Mouse (Mus musculus) granulocyte monocyte progenitor cell, adult 5-6 weeks (primary cell): Measurements from ENCODE around the gene Snx25. TPM values are rescaled to one million over a fixed set of nuclear protein-coding genes. Genes with fewer than 3 reads are reported as not detected.
"Not testable (repeated sequence)": the region's sequence is repeated elsewhere in the genome, so short reads cannot be mapped to it uniquely, and the experiment has no call there.

Source experiments
- ATAC-seq: replicated peaks from 2 replicates; pipeline ENCODE4 v1.8.0; 2016; ENCODE audit warnings: mild to moderate bottlenecking, moderate TSS enrichment, inconsistent platforms; ENCODE audit not compliant: poor library complexity, severe bottlenecking
- total RNA-seq, 2 experiments: library from RNA; stranded (forward) in 1 of 2; stranded (reverse) in 1 of 2; fragments of 200-712, 200-1000 nt in 1 of 2; fragments of >200 nt in 1 of 2; fragmentation: Nextera tagmentation in 1 of 2; gene quantifications; 2 replicates each; pipeline ENCODE4 v1.2.3; 2014 to 2017

Snx25 gene
- total RNA-seq, 2 experiments from 2014 or later, result 14.0 to 18.2 TPM

DNA sequence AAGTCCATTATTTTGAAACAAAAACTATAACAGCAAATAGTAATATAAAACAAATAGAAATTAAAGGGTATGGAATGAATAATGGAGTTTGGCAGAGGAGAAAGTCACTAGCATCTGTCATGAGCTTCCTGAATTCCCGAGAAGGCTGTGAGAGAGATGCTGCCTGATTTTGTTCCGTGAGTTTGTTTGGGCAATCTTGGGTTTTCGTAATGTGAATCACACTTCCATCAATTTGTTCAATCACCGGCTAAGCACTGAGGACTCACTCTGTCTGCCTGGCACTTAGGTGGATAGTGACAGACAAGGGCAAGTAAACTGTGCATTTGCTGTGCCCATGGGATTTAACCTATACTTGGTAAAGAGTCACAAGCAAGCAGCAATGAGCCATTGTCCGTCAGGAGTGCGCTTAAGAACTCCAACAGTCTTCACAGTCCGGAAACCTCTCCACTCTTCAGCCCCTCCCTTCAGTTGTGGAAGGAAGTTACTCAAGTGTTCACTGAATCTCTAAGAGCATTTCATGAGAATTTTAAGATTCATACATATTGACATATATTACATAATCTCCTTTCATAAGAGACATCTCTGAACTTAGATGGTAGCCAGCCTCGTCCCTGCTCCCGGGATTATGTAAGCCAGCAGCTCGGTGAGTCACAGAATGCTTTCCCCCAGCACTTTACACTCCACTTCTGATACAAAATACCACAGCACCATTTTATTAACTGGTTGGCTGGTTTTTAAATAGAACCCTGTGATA is 13.9 kb downstream of the Snx25 start:
- ATAC-seq, result peak; percentile 98

GRCm38 (mm10) chr8:46137336-46137735 is 14.6 kb downstream of the Snx25 start:
- no peak for ATAC-seq

DNA sequence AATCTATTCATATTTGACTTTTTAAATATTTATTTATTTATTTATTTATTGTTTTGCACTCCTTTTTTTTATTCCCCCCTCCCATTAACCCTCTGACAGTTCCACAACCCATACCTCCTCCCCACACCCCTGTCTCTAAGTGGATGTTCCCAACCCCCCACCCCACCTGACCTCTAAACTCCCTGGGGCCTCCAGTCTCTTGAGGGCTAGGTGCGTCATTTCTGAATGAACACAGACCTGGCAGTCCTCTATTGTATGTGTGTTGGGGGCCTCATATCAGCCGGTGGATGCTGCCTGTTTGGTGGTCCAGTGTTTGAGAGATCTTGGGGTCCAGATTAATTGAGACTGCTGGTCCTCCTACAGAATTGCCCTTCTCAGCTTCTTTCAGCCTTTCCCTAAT is 16.4 kb downstream of the Snx25 start:
- not testable (repeated sequence) for ATAC-seq

GRCm38 (mm10) chr8:46130426-46130825 is 21.5 kb downstream of the Snx25 start:
- peak; percentile 65 for ATAC-seq

GRCm38 (mm10) chr8:46122498-46122897 is 29.5 kb downstream of the Snx25 start:
- no peak for ATAC-seq

DNA sequence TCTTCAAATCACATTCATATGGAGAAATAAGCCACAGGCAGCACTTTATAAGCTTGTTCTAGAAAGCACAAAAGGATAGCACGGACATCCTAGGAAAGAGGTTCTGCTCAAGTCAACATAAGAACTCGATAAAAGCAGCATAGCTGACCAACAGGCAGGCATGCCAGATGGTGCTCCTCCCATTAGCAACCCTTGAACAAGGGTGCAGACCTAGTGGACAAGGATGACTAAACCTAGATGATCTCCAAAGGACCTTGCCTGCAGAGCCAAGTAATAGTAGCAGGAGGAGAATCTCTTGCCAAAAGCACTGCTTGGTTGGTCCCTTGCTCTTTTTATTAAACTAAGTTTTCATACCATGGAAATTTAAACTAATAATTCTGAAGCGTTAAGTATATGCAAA is 32.8 kb downstream of the Snx25 start:
- no peak for ATAC-seq

GRCm38 (mm10) chr8:46117172-46117571 is 34.8 kb downstream of the Snx25 start:
- no peak for ATAC-seq

DNA sequence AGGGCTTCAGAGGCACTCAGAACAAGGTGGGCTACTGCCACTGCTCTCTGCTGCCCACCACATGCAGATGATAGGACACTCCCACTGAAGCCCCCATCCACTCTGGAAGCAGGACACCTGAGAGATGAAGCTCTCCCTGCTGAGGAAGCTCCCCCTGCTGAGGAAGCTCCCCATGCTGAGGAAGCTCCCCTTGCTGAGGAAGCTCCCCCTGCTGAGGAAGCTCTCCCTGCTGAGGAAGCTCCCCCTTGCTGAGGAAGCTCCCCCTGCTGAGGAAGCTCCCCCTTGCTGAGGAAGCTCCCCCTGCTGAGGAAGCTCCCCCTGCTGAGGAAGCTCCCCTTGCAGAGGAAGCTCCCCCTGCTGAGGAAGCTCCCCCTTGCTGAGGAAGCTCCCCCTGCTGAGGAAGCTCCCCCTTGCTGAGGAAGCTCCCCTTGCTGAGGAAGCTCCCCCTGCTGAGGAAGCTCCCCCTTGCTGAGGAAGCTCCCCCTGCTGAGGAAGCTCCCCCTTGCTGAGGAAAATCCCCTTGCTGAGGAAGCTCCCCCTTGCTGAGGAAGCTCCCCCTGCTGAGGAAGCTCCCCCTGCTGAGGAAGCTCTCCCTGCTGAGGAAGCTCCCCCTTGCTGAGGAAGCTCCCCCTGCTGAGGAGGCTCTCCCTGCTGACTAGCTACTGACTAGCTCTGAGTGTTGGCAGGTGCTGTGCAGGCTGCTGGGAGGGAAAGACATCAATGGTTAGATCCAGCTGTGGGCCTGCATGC is 38.4 kb downstream of the Snx25 start:
- not testable (repeated sequence) for ATAC-seq

DNA sequence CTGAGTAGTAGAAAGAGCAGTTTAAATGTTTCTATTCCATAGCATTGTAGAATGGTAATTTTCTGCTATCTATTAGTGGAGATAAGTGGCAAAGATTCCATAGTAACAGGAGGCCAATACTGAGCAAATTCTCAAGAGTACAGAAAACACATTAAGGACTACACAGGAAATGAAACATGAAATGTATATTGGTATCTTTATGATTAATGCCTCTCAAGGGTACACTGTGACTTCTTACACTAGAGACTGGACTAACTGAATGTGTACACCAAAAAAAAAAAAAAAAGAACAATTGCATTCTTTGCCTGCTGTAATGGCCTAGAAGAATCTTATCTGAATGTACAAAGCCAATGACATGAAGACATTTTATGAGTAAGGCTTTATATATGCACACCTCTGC is 44.3 kb downstream of the Snx25 start:
- no peak for ATAC-seq

GRCm38 (mm10) chr8:46103434-46103833 is 48.5 kb downstream of the Snx25 start:
- no peak for ATAC-seq

GRCm38 (mm10) chr8:46092667-46093360 is 59.1 kb downstream of the Snx25 start:
- ATAC-seq, result no peak

DNA sequence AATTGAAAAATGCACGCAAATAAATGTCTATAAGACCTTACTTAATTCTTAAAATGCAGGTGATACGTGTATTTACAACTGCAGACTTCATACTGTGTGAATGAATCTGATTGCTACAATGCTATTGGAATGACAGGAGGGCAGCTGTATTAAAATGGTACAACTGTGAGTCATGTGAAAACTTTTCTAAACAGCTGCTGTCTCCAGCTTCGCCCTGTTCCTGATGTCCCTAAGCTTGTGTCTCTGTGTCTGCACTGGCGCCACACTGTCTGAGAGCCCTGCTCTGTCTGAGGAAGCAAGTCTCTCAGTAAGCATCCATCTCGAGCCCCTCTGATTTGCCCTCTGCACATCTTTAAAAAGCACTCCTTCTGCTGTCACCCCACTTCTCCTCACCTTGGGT is 68.8 kb downstream of the Snx25 start:
- ATAC-seq, result no peak

GRCm38 (mm10) chr8:46081030-46081429 is 70.9 kb downstream of the Snx25 start:
- ATAC-seq, result no peak

DNA sequence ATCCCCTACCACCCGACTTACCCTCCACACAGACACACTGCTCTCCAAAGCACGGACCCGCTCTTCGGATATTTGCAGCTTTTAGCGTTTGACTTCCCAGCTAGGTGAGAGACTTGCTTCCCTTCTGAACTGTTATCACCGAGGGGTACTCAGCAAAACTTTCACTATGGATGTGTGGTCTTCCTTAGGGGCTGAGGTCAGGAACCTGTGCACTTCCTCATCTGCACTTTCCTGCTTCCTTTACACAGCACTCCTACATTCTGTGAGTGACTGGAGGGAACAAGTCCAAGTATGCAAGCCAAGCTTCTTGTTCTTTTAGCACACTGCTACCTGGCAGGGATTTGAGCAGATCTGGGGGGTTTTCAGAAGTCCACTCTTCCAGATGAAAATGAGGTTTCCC is 73.1 kb downstream of the Snx25 start:
- ATAC-seq, result peak; percentile 40; the same call in 1 of the 2 replicates

GRCm38 (mm10) chr8:46075223-46075622 is 76.7 kb downstream of the Snx25 start:
- ATAC-seq, result no peak

DNA sequence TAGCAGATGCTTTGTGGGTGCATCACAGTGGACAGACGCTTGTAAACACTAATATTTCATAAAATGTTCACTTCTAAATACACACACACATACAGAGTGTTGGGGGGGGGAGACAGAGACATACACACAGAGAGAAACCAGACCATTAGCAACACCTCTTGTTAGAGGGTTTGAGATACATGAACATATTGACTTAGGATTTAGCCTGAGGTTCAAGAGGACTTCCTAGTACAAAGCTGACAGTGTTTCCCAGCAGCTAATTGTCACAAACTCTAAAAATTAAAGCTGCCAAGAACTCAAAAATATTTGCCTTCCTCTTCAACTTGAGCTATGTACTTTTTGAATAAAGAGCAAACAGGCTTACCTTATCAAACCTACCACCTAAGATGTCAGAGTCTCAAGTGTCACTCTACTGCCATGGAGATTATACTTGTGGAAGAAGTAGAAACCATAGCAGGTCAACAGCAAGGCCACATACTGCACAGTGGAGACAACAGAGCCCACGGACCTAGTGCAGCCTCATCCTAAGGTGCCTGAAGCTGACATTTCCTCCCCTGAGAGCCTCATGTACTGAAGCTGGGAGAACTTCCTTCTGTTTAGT is 78.3 kb downstream of the Snx25 start:
- ATAC-seq, result no peak

- ATAC-seq, result no peak
Observed at GRCm38 (mm10) chr8:46072798-46073197, 79.2 kb downstream of the Snx25 start.

DNA sequence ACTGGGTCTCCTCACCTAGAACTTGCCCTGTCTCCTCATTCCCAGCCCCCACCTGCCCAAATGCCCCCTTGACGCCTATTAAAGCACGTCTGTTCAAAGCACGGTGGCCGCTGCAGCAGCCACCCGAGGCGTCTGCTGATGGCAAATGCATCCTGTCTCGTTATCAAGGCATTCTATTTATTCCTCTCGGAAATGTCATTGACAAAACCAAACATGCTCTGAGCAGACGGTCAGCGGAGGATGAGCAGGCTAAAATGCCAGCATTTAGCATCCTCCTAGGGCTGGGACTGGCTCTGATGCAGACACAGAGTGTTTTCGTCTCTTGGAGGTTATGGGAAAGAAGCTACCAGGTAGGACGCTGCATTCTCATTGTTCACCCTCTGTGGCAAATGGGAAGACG is 111.7 kb downstream of the Snx25 start:
- ATAC-seq, result no peak

DNA sequence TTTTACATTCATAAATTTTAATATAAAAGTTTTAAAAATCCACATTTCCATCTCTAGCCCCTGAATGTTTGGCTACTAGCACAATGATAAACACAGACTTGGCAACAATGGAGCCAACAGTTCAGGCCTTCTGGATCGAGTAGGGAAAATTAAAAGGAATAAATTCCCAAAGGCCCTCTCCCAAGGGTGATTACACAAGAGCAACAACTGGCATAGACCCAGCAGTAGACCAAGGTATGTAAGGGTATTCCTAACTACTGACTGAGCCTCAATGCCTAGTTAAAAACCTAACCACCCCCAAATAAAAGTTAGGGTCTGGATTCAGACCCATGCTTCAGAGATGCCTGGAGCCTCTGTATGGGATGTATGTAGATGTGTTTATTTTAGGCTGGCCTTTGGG is 112.3 kb downstream of the Snx25 start:
- no peak for ATAC-seq

GRCm38 (mm10) chr8:46036217-46036616 is 115.7 kb downstream of the Snx25 start:
- no peak for ATAC-seq

GRCm38 (mm10) chr8:46024392-46024791 is 127.6 kb downstream of the Snx25 start:
- no peak for ATAC-seq
